Mouse (Mus musculus) ZHBTc4 (cell line): ENCODE data around the gene Qrfpr.

Experiments
- DNase-seq: peaks from one replicate; pipeline ENCODE4 v3.0.0-alpha.2; 2011; ENCODE audit warnings: low read depth, low spot score

Qrfpr gene

GRCm38 (mm10) chr3:36221743-36222682 lies at the start of gene Qrfpr:
Qrfpr (minus strand) TSS chr3:36222313.
- peak; percentile 69 for DNase-seq

DNA sequence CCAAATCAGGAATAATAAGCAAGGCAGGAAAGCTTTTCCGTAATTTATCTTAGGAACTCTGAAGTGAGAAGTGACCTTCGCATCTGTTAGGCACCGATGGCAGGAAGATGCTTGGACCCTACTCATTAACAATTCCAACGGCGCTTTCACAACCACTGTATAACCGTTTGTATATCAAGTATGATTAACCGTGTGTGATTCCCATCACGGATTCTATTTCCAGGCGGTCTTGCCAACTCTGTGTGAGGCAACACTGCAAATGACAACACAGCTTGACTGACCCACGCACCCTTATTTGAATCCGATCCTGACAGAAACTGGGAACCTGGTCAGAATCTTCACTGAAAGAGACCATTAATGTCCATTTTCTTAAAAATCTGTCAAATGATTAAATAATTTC lies 41.8 kb upstream of the Qrfpr start:
- DNase-seq = no peak

- DNase-seq = no peak
Measured at GRCm38 (mm10) chr3:36263265-36263664, 41.2 kb upstream of the Qrfpr start.

GRCm38 (mm10) chr3:36250585-36250984 lies 28.5 kb upstream of the Qrfpr start:
- no peak for DNase-seq

- DNase-seq = peak; percentile 55
Measured at GRCm38 (mm10) chr3:36248446-36248845, 26.3 kb upstream of the Qrfpr start.

DNA sequence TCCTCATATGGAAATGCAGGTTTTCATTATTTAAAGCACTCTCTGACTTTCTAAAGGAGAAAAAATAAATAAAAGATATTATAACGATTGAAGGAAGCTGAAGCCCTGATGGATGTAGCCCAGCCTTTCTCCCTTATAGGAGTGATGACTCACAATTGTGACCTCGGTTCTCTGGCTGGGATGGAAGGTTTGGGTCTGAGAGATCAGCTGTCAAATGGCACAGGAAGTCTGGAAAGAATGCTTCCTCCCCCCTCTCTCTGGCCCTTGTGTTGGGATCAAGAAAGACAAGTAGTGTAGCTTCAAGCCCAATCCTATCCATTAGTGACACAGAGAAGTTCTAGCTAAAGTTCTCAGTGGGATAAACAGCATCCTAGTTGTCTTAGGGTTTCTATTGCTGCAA lies 7.8 kb upstream of the Qrfpr start:
- DNase-seq = no peak

GRCm38 (mm10) chr3:36227246-36227645 lies 5.1 kb upstream of the Qrfpr start:
- no peak for DNase-seq

GRCm38 (mm10) chr3:36223361-36223760 lies 1.2 kb upstream of the Qrfpr start:
- peak; percentile 72 for DNase-seq

- no peak for DNase-seq
Measured at GRCm38 (mm10) chr3:36212758-36213157, 9.4 kb downstream of the Qrfpr start.

- no peak for DNase-seq
Measured at GRCm38 (mm10) chr3:36210939-36211338, 11.2 kb downstream of the Qrfpr start.

- peak; percentile 46 for DNase-seq
Measured at GRCm38 (mm10) chr3:36209776-36210555, 12.1 kb downstream of the Qrfpr start.

DNA sequence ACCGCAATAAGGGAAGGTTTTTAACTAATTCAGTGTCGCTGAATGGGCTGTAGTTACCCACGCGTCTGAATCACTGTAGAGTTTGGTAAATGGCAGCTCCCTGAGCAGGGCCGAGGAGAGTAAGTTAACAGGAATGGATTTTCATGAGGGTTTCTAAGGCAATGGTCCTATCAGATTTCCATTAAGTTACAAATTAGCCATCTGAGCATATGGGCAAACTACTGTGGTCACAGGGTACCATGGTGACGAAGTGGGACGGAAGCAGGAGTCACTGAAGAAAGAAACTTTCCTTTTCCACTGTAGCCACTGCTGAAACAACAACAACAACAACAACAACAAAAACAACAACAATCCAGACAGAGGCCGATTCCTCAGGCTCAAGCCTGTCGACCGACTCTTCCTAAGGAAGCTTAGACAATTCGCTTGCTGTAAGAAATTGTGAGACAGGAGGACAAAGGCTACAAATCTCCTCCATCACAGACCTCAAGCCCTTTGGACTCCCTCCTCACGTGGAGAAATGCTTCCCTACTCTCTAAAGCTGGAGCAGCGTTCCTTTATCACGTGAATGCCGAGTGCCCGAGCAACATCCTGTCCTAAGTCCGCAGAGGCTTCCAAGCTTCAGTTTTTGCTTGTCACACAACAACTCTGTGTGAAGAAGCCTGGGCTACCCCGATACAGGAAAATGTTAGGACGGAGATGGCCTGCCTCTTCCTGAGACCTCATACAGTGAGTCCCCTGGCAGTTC lies 14.4 kb downstream of the Qrfpr start:
- DNase-seq = no peak

GRCm38 (mm10) chr3:36202932-36203331 lies 19.2 kb downstream of the Qrfpr start:
- DNase-seq = no peak

DNA sequence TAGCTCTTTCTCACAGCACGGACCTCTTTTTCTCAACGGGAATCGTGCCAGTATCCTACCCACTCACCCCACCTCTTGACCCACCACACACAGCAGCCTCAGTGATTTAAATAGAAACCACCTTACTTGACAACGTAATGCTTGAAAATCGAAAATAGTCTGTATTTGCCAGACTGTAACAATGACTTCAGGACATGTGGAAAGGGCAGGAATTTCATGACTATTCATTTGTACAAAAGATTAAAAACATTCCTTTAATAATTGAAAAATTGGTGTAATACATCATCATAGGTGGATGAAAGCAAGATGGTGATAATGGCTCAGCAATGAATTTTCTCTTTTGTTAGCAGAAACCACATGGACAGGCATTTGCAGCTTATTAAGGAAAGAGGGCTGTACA lies 21.0 kb downstream of the Qrfpr start:
- no peak for DNase-seq

DNA sequence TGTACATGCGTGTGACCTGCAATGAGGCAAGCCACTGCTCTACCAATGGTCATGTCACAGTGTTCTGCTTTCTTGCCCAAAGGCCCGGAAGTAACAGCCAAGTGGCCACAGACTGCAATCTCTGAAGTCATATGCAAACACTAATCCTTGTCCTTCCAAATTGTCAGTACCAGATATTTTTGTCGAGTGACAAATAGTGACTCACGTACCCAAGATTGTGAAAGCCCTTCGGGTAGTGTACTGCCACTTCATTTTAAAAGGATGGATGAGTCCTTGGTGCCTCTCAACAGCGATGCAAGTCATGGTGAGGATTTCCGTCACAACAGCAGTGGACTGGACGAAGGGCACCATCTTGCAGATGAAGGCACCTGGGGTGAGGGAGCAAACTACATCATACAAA lies 32.9 kb downstream of the Qrfpr start:
- DNase-seq = no peak

GRCm38 (mm10) chr3:36186510-36186909 lies 35.6 kb downstream of the Qrfpr start:
- DNase-seq = no peak

- DNase-seq = peak; percentile 64
Measured at GRCm38 (mm10) chr3:36181519-36181918, 40.6 kb downstream of the Qrfpr start.

- no peak for DNase-seq
Measured at GRCm38 (mm10) chr3:36173761-36174160, 48.4 kb downstream of the Qrfpr start.

DNA sequence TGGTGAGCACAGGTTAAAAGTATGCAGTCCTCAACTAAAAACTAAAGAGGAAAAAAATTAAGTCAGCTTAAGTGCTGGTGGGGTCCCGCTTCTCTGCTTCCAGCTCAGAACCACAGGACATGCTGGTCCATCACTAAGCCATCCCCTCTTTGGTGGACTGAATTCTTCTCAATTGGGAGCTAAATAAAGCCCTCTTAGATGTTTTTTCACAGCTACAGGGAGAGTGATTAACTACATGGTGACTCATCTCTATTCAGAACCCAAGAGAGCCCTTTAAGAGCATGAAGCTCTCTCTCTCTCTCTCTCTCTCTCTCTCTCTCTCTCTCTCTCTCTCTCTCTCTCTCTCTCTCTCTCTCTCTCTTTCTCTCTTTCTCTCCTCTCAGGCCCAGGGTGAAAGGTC lies 50.8 kb downstream of the Qrfpr start:
- no peak for DNase-seq

DNA sequence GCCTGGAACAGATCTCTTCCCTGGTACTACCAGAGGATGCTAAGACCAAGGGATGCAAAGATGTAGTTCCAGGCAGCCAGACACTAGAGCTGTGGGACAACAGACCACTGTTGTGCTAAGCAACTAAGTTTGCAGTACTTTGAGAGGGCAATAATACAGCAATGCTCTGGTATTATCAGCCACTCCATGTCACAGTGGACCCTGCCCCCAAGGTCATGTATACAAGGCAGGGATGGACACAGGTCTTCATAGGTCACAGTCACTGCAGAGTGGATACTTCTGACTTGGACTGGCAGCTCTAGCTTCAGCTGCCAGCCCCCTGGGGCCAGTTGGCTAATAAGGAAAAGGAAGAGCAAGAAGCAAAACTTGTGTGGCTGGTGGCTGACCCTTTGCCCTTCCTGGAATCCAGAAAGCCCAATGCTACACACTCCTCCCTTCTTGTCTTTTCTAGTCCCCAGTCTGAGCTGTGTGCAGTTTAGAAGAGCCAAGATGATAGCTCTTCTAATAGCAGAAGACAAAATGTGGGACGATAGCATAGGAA lies 51.4 kb downstream of the Qrfpr start:
- no peak for DNase-seq

DNA sequence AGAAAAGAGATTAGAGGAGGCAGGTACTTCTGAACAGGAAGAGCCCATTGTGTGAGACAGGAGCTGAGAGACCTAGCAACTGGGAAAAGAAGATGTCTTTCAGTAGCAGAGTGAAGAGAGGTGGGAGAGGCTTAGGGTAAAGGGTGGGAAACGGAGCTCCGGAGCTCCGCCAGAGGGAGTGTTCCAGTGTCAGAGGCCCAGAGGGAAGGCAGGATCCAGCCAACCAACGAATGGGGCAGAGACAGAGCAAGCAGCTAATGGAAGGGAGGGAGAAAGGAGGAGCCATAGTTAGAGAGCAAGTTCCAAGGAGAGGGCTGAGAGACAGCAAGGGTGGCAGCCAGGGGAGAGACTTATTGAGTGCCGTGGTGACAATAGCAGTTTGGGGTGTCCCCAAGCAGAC lies 66.8 kb downstream of the Qrfpr start:
- DNase-seq = peak; percentile 86
